Mouse (Mus musculus): ENCODE results near the gene Ppia.

DNA sequence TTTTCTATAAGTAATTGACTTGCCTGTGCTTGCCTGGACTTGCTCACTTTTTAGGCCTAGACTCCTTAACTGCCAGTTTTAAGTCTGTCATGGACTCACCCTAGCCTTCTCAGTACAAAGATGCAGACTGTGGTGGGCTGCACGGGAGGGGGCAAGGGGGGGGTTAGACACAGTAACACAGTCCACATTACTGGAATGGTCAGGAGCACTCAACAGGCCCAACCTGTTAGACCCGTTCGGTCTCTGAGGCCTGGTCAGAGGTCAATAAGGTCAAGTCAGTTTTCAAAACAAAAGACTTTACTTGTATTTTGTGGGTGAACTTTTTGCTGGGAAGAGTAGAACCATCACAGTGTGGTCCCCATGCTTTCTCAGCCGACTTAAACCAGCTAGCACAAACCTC is 48.1 kb upstream of the Ppia start:
- TF ChIP-seq CTCF (IDR thresholded peaks at IDR 0.05; ENCODE audit: extremely low read depth, insufficient read depth, insufficient read length, insufficient replicate concordance) (no peak), POLR2A (IDR thresholded peaks at IDR 0.05; ENCODE audit: low read depth, low read length) (no peak)
